Mouse (Mus musculus) thymus, postnatal 10 days (tissue): Measurements from ENCODE around the gene Tmem8.
"Not testable (repeated sequence)": the region's sequence is repeated elsewhere in the genome, so short reads cannot be mapped to it uniquely, and the experiment has no call there.

Experiments
- DNase-seq, 2 experiments: peaks; one replicate each; pipeline ENCODE4 v3.0.0; 2021; ENCODE audit warnings: low spot score in 2 of 2

Gene Tmem8

GRCm38 (mm10) chr17:26113181-26113948, at the start of gene Tmem8:
Gene Tmem8 (plus strand): TSS chr17:26113299.
- DNase-seq = peak; percentile 52 to 74

- DNase-seq = no peak
These were observed 48.2 kb upstream of the Tmem8 start for GRCm38 (mm10) chr17:26064916-26065315.

DNA sequence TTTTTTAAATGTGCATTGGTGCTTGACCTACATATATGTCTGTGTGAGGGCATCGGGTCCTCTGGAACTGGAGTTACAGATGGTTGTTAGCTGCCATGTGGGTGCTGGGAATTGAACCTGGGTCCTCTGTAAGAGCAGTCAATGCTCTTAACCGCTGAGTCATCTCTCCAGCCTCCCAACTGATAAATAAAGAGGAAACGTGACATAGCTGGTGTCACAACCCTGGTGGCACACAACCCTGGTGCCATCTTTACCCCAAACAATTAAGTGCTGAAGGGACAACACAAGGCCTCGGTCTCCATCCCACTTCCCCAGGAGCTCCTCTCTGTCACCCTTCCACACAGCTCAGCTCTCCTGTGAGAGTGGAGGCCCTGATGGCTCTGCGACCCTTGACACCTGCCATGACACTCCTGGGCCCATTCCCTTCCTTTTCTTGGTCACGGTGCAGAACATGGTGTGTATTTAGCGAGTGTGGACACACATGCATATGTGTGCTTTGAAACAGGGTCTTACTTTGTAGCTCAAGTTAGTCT, 46.5 kb upstream of the Tmem8 start:
- no peak for DNase-seq

- DNase-seq = peak in 1 of 2 experiments; percentile 8
These were observed 44.9 kb upstream of the Tmem8 start for GRCm38 (mm10) chr17:26068024-26068830.

GRCm38 (mm10) chr17:26068831-26069739, 44.0 kb upstream of the Tmem8 start, which contains the start of gene Rab11fip3:
Gene Rab11fip3 (minus strand): TSS chr17:26069555.
- DNase-seq = peak; percentile 70 to 78

DNA sequence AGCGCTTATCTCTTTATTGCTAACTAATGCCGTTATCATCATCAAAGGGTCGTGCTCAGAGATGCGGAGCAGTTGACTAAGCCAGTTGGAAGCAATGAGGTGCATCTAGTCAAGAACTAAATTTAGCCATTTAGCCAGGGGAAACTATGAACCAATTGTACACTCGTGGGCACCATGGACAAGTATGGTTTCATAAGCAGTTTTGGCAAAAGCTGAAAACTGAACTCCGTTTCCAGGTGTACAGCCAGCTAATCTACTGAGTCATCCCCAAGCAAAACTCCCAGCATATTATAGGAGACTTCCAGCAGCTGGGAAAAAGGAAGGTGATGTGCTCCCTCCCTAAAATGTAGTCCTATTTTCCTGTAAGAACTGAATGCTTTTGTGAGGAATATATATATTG, 43.0 kb upstream of the Tmem8 start:
- DNase-seq = no peak

- no peak for DNase-seq
These were observed 37.9 kb upstream of the Tmem8 start for GRCm38 (mm10) chr17:26075246-26075645.

- no peak for DNase-seq
These were observed 34.2 kb upstream of the Tmem8 start for GRCm38 (mm10) chr17:26078851-26079250.

DNA sequence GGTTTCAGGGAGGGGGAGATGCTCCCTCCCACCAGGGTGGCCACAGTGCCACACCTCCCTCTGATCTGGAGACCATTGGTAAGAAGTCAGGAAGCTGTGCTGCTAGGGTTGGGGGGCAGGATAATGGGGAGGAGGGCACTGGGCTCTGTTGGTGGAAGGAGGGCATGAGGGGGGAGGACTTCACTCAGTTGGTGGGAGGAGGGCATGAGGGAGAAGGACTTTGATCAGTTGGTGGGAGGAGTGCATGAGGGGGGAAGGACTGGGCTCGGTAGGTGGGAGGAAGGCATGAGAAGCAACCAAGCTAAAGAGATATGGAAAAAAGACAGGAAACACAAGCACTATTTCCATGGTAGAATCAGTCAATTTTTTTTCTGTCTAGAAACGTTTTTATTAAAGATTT, 32.2 kb upstream of the Tmem8 start:
- DNase-seq = no peak

DNA sequence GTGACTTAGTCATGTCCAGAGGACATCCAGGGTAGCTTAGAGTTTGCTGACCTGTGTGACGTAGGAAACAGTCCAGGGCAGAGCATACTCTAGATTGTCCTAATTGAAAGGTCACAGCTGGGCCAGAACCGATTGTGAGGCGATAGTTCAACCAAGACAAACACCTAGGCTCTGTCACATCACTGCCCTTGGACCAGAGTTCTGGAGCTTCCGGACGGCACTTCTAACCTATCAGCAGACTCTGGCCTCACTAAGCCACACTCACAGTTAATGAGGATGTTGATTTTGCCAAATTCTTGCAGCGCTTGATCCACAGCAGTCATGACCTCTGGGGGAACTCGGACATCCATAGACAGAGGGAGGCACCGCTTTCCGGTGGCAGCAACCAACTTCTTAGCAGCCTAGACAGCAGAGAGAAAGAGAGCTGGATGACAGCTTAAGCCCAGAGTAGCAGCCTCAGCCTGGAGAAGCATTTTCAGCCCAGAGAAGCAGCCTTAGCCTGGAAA, 26.0 kb upstream of the Tmem8 start:
- no peak for DNase-seq

DNA sequence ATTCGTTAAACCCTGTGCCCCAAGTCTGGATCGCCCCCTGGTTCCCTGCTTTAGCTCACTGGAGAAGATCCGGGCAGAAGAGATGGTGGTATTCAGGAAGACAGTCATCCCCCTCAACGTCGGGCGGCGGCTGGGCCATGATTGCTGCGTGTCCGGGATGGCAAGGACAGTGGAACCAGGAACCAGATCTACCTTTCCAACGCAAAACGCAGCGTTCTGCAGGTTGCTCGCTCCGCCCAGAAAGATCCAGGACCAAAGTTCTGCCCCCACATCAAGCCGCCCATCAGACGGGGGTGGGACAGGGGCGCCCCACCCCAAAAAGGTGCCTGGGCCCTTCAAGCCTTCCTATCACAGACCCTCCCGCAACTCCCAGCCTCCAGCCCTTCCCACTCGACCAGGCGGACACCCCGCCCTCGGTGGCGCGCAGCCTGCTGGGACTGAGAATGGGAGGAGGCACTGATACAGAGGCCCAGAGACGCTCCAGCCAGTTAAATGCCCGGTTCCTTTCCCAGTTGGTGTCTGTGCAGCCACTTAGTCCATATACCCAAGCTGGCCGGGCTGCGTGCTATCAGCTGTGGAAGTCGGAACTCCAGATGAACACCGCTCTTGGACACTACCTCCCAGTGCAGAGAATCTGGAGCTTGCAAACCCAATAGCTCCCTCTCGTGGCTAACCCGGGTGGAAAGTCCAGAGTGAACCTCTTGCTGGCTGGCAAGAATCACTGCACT, 23.0 kb upstream of the Tmem8 start, which contains the start of gene Decr2:
Gene Decr2, minus strand, starts transcription at position 433 of the 728 bp plus-strand sequence.
- peak; percentile 68 to 93 for DNase-seq

GRCm38 (mm10) chr17:26094531-26095110, 18.5 kb upstream of the Tmem8 start:
- DNase-seq = no peak

DNA sequence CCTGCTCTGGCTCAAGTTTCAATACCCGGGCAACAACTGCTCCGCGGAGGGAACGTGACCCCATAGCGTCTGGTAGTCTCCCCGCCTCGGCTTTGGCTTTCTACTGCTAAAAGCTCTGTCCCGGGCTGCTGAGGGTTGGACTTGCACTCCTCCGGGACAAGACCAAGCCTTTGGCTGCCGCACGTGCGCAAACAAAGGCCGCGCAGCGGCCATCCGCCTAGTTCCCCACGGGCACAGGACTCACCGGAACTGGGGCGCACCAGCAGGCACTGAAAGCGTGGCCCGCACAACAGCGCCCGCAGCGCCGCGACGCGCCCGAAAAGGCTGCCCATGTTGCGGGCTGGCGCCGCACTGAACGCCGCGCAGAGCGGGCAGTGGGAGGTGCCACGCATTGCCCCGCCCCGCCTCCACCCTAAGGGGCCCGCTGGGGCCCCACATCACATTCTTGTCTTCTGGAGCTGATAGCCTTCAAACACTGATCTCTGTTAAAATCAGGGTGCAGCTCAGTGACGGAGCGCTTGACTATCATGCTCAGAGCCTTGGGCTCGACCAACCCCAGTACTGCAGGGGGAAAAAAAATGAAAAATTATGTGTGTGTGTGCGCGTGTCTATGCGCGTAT, 17.9 kb upstream of the Tmem8 start, which contains the start of gene Nme4:
Gene Nme4, minus strand, starts transcription at position 482 of the 620 bp plus-strand sequence.
- DNase-seq = peak; percentile 22 to 41

GRCm38 (mm10) chr17:26098461-26098860, 14.6 kb upstream of the Tmem8 start:
- no peak for DNase-seq

DNA sequence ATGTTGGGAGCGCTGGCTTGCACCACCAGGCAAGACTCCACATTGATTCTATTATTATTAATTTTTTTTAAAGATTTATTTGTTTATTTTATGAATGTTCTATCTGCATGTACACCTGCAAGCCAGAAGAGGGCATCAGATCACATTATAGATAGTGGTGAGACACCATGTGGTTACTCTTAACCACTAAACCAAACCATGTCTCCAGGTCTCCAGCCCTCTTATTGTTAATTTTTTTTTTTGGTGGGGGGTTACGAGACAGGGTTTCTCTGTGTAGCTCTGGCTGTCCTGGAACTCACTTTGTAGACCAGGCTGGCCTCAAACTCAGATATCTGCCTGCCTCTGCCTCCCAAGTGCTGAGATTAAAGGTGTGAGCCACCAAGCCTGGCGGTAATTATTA, 13.8 kb upstream of the Tmem8 start:
- not testable (repeated sequence) for DNase-seq

- DNase-seq = no peak
These were observed 12.9 kb upstream of the Tmem8 start for GRCm38 (mm10) chr17:26100166-26100565.

GRCm38 (mm10) chr17:26101478-26101877, 11.6 kb upstream of the Tmem8 start:
- no peak for DNase-seq

DNA sequence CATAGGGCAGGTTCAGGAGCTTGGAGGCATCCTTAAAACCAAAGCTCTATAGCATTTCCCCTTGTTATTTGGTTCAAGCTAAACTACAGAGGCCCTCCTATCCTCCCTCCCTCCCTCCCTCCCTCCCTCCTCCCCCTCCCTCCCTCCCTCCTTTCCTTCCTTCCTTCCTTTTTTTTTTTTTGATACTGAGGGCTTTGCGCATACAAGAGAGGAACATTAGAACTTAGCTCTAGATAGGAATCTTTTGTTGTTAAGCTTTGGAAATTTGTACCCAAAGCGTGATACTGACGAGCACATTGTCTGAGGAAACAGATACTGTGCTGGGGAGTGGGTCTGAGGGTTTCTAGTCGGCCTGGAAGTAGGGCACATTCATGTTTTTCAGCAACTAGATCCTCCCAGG, 7.5 kb upstream of the Tmem8 start:
- no peak for DNase-seq

GRCm38 (mm10) chr17:26110156-26110555, 2.9 kb upstream of the Tmem8 start:
- no peak for DNase-seq

GRCm38 (mm10) chr17:26111024-26111423, 2.1 kb upstream of the Tmem8 start:
- DNase-seq = no peak
